Mouse (Mus musculus): ENCODE data around the gene Cdc40. TPM values are rescaled to one million over a fixed set of nuclear protein-coding genes. Genes with fewer than 3 reads are reported as not detected.

The Cdc40 gene
- polyA plus RNA-seq, 1 experiment, result 35.6 TPM

- H3K4me3 ChIP-seq (ENCODE audit: control insufficient read depth, insufficient read depth, low read length), result no peak overlapping the region
- H3K27ac ChIP-seq (ENCODE audit: control insufficient read depth, insufficient read depth, low read length), result no peak overlapping the region
- no peaks in the 10 kb centered on the region for H3K4me1 ChIP-seq (replicated peaks; ENCODE audit: control insufficient read depth, insufficient read depth, low read length)
- 91% methylated on average over 7 of the region's 7 CpGs for WGBS
- no peaks in the 10 kb centered on the region for H3K27me3 ChIP-seq (ENCODE audit: control insufficient read depth, insufficient read depth, low read length)
- TF ChIP-seq CTCF (IDR thresholded peaks at IDR 0.05; ENCODE audit: borderline replicate concordance, control insufficient read depth, extremely low read depth, insufficient read depth, low read length, poor library complexity) (no peak), POLR2A (IDR thresholded peaks at IDR 0.05; ENCODE audit: control insufficient read depth, extremely low read depth, insufficient read depth, low read length, poor library complexity) (no peak)
- H3K36me3 ChIP-seq (ENCODE audit: control insufficient read depth, insufficient read depth, low read length), result no peaks in the 10 kb centered on the region
- no peak for DNase-seq
Measured at GRCm38 (mm10) chr10:40906802-40907201, 23.7 kb upstream of the Cdc40 start.

- H3K4me3 ChIP-seq (ENCODE audit: control insufficient read depth, insufficient read depth, low read length), result no peak overlapping the region
- H3K4me1 ChIP-seq (replicated peaks; ENCODE audit: control insufficient read depth, insufficient read depth, low read length), result no peaks in the 10 kb centered on the region
- H3K27me3 ChIP-seq (ENCODE audit: control insufficient read depth, insufficient read depth, low read length), result no peaks in the 10 kb centered on the region
- 84% methylated on average over 1 of the region's 1 CpGs for WGBS
- H3K36me3 ChIP-seq (ENCODE audit: control insufficient read depth, insufficient read depth, low read length), result no peaks in the 10 kb centered on the region
- no peak overlapping the region for H3K27ac ChIP-seq (ENCODE audit: control insufficient read depth, insufficient read depth, low read length)
- no peak for DNase-seq
- TF ChIP-seq POLR2A (IDR thresholded peaks at IDR 0.05; ENCODE audit: control insufficient read depth, extremely low read depth, insufficient read depth, low read length, poor library complexity) (no peak), CTCF (IDR thresholded peaks at IDR 0.05; ENCODE audit: borderline replicate concordance, control insufficient read depth, extremely low read depth, insufficient read depth, low read length, poor library complexity) (no peak)
Measured at GRCm38 (mm10) chr10:40906131-40906530, 23.0 kb upstream of the Cdc40 start.

- no peak overlapping the region for H3K4me3 ChIP-seq (ENCODE audit: control insufficient read depth, insufficient read depth, low read length)
- H3K27ac ChIP-seq (ENCODE audit: control insufficient read depth, insufficient read depth, low read length), result no peak overlapping the region
- no peaks in the 10 kb centered on the region for H3K36me3 ChIP-seq (ENCODE audit: control insufficient read depth, insufficient read depth, low read length)
- H3K27me3 ChIP-seq (ENCODE audit: control insufficient read depth, insufficient read depth, low read length), result no peaks in the 10 kb centered on the region
- no peak for TF ChIP-seq CTCF (IDR thresholded peaks at IDR 0.05; ENCODE audit: borderline replicate concordance, control insufficient read depth, extremely low read depth, insufficient read depth, low read length, poor library complexity)
- no peak for TF ChIP-seq POLR2A (IDR thresholded peaks at IDR 0.05; ENCODE audit: control insufficient read depth, extremely low read depth, insufficient read depth, low read length, poor library complexity)
- 95% methylated on average over 4 of the region's 4 CpGs for WGBS
- no peaks in the 10 kb centered on the region for H3K4me1 ChIP-seq (replicated peaks; ENCODE audit: control insufficient read depth, insufficient read depth, low read length)
- no peak for DNase-seq
Measured at GRCm38 (mm10) chr10:40901786-40902185, 18.7 kb upstream of the Cdc40 start.

GRCm38 (mm10) chr10:40896656-40897055, 13.5 kb upstream of the Cdc40 start:
- no peak overlapping the region for H3K4me3 ChIP-seq (ENCODE audit: control insufficient read depth, insufficient read depth, low read length)
- H3K27me3 ChIP-seq (ENCODE audit: control insufficient read depth, insufficient read depth, low read length), result no peaks in the 10 kb centered on the region
- H3K4me1 ChIP-seq (replicated peaks; ENCODE audit: control insufficient read depth, insufficient read depth, low read length), result no peaks in the 10 kb centered on the region
- no peaks in the 10 kb centered on the region for H3K36me3 ChIP-seq (ENCODE audit: control insufficient read depth, insufficient read depth, low read length)
- no peak for DNase-seq
- H3K27ac ChIP-seq (ENCODE audit: control insufficient read depth, insufficient read depth, low read length), result no peak overlapping the region
- 79% methylated on average over 5 of the region's 5 CpGs for WGBS
- TF ChIP-seq POLR2A (IDR thresholded peaks at IDR 0.05; ENCODE audit: control insufficient read depth, extremely low read depth, insufficient read depth, low read length, poor library complexity), result no peak
- TF ChIP-seq CTCF (IDR thresholded peaks at IDR 0.05; ENCODE audit: borderline replicate concordance, control insufficient read depth, extremely low read depth, insufficient read depth, low read length, poor library complexity), result no peak

DNA sequence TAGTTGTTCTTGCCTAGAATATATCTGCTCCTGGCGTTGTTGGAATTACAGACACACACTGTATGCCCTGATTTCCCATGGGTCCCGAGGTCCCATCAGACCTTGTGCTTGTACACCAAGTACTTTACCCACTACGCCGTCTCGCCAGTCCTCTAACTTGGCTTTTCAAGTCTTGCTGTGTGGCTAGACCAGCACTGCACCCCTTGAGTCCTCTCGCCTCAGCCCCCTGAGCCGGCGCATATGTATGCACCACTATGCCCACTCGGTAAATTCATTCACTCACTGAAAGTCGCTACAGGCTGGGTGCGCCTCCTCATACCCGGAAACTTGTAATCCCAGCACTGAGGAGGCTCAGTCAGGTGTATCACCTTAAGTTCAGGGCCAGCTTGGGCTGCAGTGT, 12.7 kb upstream of the Cdc40 start:
- H3K36me3 ChIP-seq (ENCODE audit: control insufficient read depth, insufficient read depth, low read length), result no peaks in the 10 kb centered on the region
- TF ChIP-seq POLR2A (IDR thresholded peaks at IDR 0.05; ENCODE audit: control insufficient read depth, extremely low read depth, insufficient read depth, low read length, poor library complexity), result no peak
- no peak for TF ChIP-seq CTCF (IDR thresholded peaks at IDR 0.05; ENCODE audit: borderline replicate concordance, control insufficient read depth, extremely low read depth, insufficient read depth, low read length, poor library complexity)
- H3K4me1 ChIP-seq (replicated peaks; ENCODE audit: control insufficient read depth, insufficient read depth, low read length), result no peaks in the 10 kb centered on the region
- no peaks in the 10 kb centered on the region for H3K27me3 ChIP-seq (ENCODE audit: control insufficient read depth, insufficient read depth, low read length)
- DNase-seq, result no peak
- WGBS, result 94% methylated on average over 12 of the region's 12 CpGs
- H3K27ac ChIP-seq (ENCODE audit: control insufficient read depth, insufficient read depth, low read length), result no peak overlapping the region
- H3K4me3 ChIP-seq (ENCODE audit: control insufficient read depth, insufficient read depth, low read length), result no peak overlapping the region

GRCm38 (mm10) chr10:40889146-40889545, 6.0 kb upstream of the Cdc40 start:
- Histone ChIP-seq H3K4me1 (replicated peaks; ENCODE audit: control insufficient read depth, insufficient read depth, low read length) (peaks cover 4% of the 10 kb centered on the region), H3K4me3 (ENCODE audit: control insufficient read depth, insufficient read depth, low read length) (no peak overlapping the region), H3K27me3 (ENCODE audit: control insufficient read depth, insufficient read depth, low read length) (peaks cover 7% of the 10 kb centered on the region), H3K27ac (ENCODE audit: control insufficient read depth, insufficient read depth, low read length) (no peak overlapping the region), H3K36me3 (ENCODE audit: control insufficient read depth, insufficient read depth, low read length) (no peaks in the 10 kb centered on the region)
- WGBS, result 90% methylated on average over 4 of the region's 4 CpGs
- TF ChIP-seq POLR2A (IDR thresholded peaks at IDR 0.05; ENCODE audit: control insufficient read depth, extremely low read depth, insufficient read depth, low read length, poor library complexity), result no peak
- no peak for TF ChIP-seq CTCF (IDR thresholded peaks at IDR 0.05; ENCODE audit: borderline replicate concordance, control insufficient read depth, extremely low read depth, insufficient read depth, low read length, poor library complexity)
- no peak for DNase-seq

- Histone ChIP-seq H3K4me1 (replicated peaks; ENCODE audit: control insufficient read depth, insufficient read depth, low read length) (peaks cover 5% of the 10 kb centered on the region), H3K27ac (ENCODE audit: control insufficient read depth, insufficient read depth, low read length) (no peak overlapping the region), H3K4me3 (ENCODE audit: control insufficient read depth, insufficient read depth, low read length) (no peak overlapping the region), H3K36me3 (ENCODE audit: control insufficient read depth, insufficient read depth, low read length) (no peaks in the 10 kb centered on the region), H3K27me3 (ENCODE audit: control insufficient read depth, insufficient read depth, low read length) (peaks cover 8% of the 10 kb centered on the region)
- TF ChIP-seq CTCF (IDR thresholded peaks at IDR 0.05; ENCODE audit: borderline replicate concordance, control insufficient read depth, extremely low read depth, insufficient read depth, low read length, poor library complexity) (no peak), POLR2A (IDR thresholded peaks at IDR 0.05; ENCODE audit: control insufficient read depth, extremely low read depth, insufficient read depth, low read length, poor library complexity) (no peak)
- no peak for DNase-seq
- 90% methylated on average over 2 of the region's 2 CpGs for WGBS
Measured at GRCm38 (mm10) chr10:40887316-40887715, 4.2 kb upstream of the Cdc40 start.

Measured in thymus, adult 2 months (tissue).